Mouse (Mus musculus) embryonic facial prominence, embryonic 10.5 days (tissue): ENCODE data around the gene Olfr877. TPM values are rescaled to one million over a fixed set of nuclear protein-coding genes. Genes with fewer than 3 reads are reported as not detected.

Source experiments
- DNase-seq: peaks from one replicate; pipeline ENCODE4 v3.0.0-alpha.2; 2017; ENCODE audit warnings: low spot score
- H3K27ac ChIP-seq: fragments of 300-500 bp; sonication (generic); replicated peaks from 2 replicates; pipeline ENCODE4 v1.5.1; 2016; ENCODE audit warnings: mild to moderate bottlenecking
- H3K27me3 ChIP-seq: fragments of 300-500 bp; sonication (generic); replicated peaks from 2 replicates; pipeline ENCODE4 v1.6.1; 2016; ENCODE audit warnings: low read depth, mild to moderate bottlenecking; ENCODE audit not compliant: poor library complexity, severe bottlenecking
- H3K36me3 ChIP-seq: fragments of 300-500 bp; sonication (generic); replicated peaks from 2 replicates; pipeline ENCODE4 v1.6.1; 2016; ENCODE audit warnings: mild to moderate bottlenecking, moderate library complexity
- H3K4me1 ChIP-seq: fragments of 300-500 bp; sonication (generic); 2 replicates; pipeline ENCODE4 v1.6.1; 2016
- H3K4me3 ChIP-seq: fragments of 300-500 bp; sonication (generic); 2 replicates; pipeline ENCODE4 v1.5.1; 2016; ENCODE audit warnings: mild to moderate bottlenecking, moderate library complexity
- H3K9me3 ChIP-seq: fragments of 300-500 bp; sonication (generic); 2 replicates; pipeline ENCODE4 v1.6.1; 2016; ENCODE audit warnings: mild to moderate bottlenecking
- WGBS: fragments of 180-500 bp; shearing (Covaris S2); methylation state at CpG from one replicate; pipeline ENCODE4 v1.1.7; 2016; 5-methylcytosine and 5-hydroxymethylcytosine counted together
- polyA plus RNA-seq: library from polyadenylated mRNA; unstranded; fragments of >200 nt; fragmentation: Nextera tagmentation; extraction: Ambion mirVana; gene quantifications from 2 replicates; pipeline ENCODE4 v1.2.1, GENCODE M21; 2016

The Olfr877 gene
- not detected in 2 replicates for polyA plus RNA-seq

DNA sequence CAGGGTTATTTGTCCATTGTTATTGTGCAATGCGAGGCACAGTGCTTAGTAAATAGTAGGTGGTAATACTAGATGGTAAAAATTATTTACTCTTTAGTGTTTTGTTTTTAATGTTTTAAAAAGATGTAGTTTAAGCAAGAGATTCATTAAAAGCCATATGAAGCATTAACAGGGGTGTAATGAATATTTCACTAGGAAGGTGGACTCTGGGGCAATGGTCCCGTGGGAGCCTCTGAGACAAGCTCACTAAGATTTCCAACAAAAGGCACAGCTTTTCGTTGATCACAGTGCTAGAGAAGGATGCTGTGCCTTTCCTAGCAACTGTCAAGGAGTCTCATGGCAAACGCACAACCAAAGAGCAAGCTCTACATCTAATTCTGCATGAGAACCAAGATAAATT lies at the start of gene Olfr877:
Olfr877 (plus strand) TSS at position 301 of the 400 bp plus-strand sequence.
- Histone ChIP-seq H3K36me3 (no peaks in the 10 kb centered on the region), H3K9me3 (no peaks in the 10 kb centered on the region), H3K27ac (no peak within 1 kb of the TSS), H3K4me1 (no peaks in the 10 kb centered on the region), H3K4me3 (no peak within 1 kb of the TSS), H3K27me3 (no peaks in the 10 kb centered on the region)
- WGBS = 82% methylated on average over 4 of the region's 4 CpGs
- no peak for DNase-seq

DNA sequence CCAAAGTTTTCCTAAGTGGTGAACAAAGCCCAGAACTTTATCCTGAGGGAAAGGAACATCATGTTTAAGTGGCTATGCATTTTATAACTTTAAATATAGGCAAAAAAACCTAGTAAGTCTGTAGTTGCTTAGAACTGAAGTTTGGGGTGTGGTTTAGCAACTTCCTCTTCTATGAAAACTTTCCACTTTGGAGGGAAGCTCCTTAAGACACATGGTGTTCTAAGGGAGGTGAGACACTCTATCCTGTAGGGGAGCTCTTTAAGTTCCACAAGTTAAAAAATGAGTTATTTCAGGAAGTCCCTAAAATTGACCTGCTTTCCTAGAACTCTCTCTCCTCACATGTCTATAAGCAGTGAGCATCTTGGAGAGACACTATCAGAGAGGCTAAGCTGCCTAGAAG lies 46.8 kb upstream of the Olfr877 start:
- Histone ChIP-seq H3K4me3 (no peak overlapping the region), H3K9me3 (no peaks in the 10 kb centered on the region), H3K27ac (no peak overlapping the region), H3K27me3 (no peaks in the 10 kb centered on the region), H3K4me1 (no peaks in the 10 kb centered on the region), H3K36me3 (no peaks in the 10 kb centered on the region)
- DNase-seq = no peak

DNA sequence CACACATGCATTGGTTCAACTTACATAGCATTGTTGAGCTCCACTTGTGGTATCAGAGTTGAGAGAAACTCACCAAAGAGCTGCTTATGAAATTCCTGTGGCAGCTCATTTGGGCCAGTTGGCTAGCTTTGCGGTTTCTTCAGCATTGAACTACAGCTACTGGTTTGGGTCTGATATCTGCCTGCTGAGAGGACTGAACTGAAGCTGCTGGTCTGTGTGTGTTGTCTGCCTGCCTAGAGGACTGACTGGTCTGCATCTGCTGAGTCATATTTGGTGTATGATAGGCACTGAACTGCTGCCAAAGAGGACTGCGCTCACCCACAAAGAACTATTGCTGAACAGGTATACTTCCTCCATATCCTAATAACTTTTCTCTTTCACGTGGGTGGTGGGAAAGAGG lies 45.6 kb upstream of the Olfr877 start:
- H3K36me3 ChIP-seq = no peaks in the 10 kb centered on the region
- no peak for DNase-seq
- no peaks in the 10 kb centered on the region for H3K4me1 ChIP-seq
- no peak overlapping the region for H3K4me3 ChIP-seq
- H3K27me3 ChIP-seq = no peaks in the 10 kb centered on the region
- 90% methylated on average over 3 of the region's 3 CpGs for WGBS
- no peak overlapping the region for H3K27ac ChIP-seq
- no peaks in the 10 kb centered on the region for H3K9me3 ChIP-seq

DNA sequence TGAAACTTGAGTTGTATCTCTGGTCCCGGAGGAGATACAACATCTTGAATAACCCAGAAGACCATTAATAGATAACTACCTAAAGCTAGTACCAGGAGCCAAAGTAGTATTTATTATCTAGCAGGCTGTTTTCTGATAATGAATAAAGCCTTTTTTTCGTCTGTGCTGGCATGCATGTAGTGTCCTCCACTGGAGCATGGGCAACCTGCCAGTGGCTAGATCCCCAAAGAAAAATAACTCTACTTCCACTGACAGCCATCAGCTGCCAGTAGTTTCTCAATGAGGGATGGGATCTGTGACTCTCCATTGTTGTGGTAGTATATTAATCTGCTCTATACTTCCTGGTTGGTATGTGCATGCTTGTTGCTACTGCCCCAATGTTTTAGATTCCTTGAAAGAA lies 45.1 kb upstream of the Olfr877 start:
- no peak overlapping the region for H3K27ac ChIP-seq
- 94% methylated on average over 2 of the region's 2 CpGs for WGBS
- H3K27me3 ChIP-seq = no peaks in the 10 kb centered on the region
- no peaks in the 10 kb centered on the region for H3K4me1 ChIP-seq
- no peak for DNase-seq
- H3K36me3 ChIP-seq = no peaks in the 10 kb centered on the region
- no peaks in the 10 kb centered on the region for H3K9me3 ChIP-seq
- no peak overlapping the region for H3K4me3 ChIP-seq

DNA sequence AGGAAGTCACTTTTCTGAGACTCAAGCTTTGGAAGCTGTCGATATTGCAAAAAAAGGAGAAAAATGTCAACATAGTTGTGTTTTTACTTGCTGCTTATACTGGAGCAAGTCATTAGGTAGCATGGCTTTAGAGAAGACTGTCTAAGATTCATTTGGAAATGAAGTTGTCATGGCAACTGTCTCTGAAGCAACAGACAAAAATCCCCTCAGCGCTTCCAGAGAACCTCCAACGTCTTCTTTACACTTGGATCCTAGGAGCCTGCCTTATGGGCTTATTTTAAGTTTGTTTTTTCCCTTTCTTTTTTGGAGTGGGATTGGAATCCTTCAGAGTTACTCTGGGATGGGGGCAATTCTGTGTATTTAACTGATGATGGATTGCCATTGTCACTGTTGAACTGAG lies 39.4 kb upstream of the Olfr877 start:
- WGBS = 79% methylated on average over 3 of the region's 3 CpGs
- H3K4me1 ChIP-seq = no peaks in the 10 kb centered on the region
- H3K9me3 ChIP-seq = no peaks in the 10 kb centered on the region
- H3K27me3 ChIP-seq = no peaks in the 10 kb centered on the region
- H3K36me3 ChIP-seq = no peaks in the 10 kb centered on the region
- H3K4me3 ChIP-seq = no peak overlapping the region
- H3K27ac ChIP-seq = no peak overlapping the region
- DNase-seq = no peak

DNA sequence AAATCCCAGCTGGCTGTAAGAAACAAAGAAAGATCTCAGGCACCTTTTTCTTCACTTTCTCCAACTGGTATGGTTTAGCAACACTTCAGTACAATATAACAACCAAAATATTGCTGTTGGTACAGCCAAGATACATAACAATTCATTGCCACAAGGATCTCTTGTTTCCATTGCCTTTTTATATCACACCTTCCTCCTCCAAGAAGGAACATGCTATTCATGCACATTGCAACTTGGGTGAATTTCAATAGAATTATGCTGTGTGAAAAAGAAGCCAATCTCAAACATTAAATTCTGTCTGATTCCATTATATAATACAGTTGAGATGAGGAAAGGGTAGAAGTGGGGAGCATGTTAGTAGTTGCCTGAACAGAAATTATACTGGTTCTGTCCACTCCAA lies 24.2 kb upstream of the Olfr877 start:
- Histone ChIP-seq H3K9me3 (no peaks in the 10 kb centered on the region), H3K4me3 (no peak overlapping the region), H3K36me3 (no peaks in the 10 kb centered on the region), H3K4me1 (no peaks in the 10 kb centered on the region), H3K27ac (no peak overlapping the region), H3K27me3 (no peaks in the 10 kb centered on the region)
- no peak for DNase-seq

DNA sequence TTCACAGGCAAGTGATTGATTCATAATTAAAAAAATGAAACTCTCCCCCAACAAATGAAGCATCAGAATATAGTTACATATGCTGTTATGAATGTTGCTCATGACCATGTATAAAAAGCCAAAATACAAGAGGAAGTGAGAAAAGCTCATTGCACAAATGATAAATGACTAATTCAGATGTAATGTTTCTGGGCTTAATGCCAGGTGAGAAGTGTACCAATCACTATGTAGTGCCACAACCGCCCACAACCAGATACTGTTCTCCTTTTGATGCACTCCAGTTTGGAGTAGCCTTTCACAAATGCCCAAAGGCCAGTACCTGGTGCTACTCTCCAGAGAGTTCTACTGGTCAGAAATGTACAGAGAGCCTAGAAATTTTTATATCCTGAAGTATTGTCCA lies 20.7 kb upstream of the Olfr877 start:
- Histone ChIP-seq H3K36me3 (no peaks in the 10 kb centered on the region), H3K27ac (no peak overlapping the region), H3K27me3 (no peaks in the 10 kb centered on the region), H3K4me3 (no peak overlapping the region), H3K9me3 (no peaks in the 10 kb centered on the region), H3K4me1 (no peaks in the 10 kb centered on the region)
- DNase-seq = no peak
- 85% methylated on average over 1 of the region's 1 CpGs for WGBS

DNA sequence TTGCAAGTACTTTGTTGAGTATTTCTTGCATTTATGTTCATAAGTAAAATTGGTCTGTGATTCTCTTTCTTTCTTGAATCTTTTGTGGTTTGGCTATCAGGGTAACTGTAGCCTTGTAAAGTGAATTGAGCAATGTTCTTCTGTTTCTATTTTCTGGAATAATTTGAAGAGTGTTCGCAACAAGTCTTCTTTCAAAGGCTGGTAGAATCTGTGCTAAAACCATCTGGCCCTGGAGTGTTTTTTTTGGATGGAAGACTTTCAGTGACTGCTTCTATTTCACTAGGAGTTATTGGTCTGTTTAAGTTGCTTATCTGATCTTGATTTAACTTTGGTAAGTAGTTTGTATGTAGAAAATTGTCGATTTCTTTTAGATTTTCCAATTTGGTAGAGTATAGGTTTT lies 4.8 kb upstream of the Olfr877 start:
- DNase-seq = no peak
- Histone ChIP-seq H3K9me3 (no peaks in the 10 kb centered on the region), H3K4me3 (no peak overlapping the region), H3K36me3 (no peaks in the 10 kb centered on the region), H3K4me1 (no peaks in the 10 kb centered on the region), H3K27ac (no peak overlapping the region), H3K27me3 (no peaks in the 10 kb centered on the region)
- 84% methylated on average over 2 of the region's 2 CpGs for WGBS

DNA sequence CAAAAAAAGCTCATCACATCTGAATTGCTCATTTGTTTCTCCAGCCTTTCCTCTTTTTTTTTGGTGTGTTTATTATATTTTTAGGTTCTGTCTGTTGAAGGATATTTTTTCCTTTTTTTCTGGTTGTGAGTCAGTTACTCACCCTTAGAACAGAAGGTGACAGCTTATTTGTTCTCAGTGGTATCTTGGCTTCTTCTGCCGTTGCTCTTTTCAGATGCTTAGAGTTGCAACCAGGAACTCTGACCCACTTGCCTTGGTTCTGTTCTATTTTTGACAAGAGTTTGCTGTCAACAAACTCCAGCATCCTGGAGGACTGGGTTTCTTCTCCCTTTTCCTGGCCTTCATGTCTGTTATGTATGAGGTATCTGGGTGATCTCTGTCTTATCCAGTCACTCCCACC lies 9.3 kb downstream of the Olfr877 start:
- no peaks in the 10 kb centered on the region for H3K4me1 ChIP-seq
- H3K9me3 ChIP-seq = no peaks in the 10 kb centered on the region
- no peak overlapping the region for H3K27ac ChIP-seq
- no peak overlapping the region for H3K4me3 ChIP-seq
- H3K36me3 ChIP-seq = no peaks in the 10 kb centered on the region
- no peaks in the 10 kb centered on the region for H3K27me3 ChIP-seq
- WGBS = 85% methylated on average over 1 of the region's 1 CpGs
- no peak for DNase-seq

DNA sequence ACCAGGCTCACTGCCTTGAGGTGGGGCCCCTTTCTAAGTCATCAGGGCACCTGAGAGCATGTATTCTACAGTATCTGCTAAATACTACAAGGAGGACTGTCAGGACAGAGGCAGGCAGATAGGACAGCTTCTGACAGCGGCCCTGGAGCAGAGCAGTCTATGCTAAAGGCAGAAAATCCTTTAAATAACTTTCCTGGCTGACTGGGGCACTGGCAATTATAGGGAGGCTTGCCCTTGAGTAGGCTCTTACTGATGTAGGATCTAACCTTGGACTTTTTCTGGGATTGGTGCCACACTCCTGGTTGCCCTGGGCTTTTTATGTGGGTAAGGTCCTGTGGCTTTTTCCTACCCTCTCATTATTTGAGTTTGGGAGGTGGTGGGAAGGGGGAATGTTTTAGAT lies 16.2 kb downstream of the Olfr877 start:
- Histone ChIP-seq H3K27me3 (no peaks in the 10 kb centered on the region), H3K36me3 (no peaks in the 10 kb centered on the region)

DNA sequence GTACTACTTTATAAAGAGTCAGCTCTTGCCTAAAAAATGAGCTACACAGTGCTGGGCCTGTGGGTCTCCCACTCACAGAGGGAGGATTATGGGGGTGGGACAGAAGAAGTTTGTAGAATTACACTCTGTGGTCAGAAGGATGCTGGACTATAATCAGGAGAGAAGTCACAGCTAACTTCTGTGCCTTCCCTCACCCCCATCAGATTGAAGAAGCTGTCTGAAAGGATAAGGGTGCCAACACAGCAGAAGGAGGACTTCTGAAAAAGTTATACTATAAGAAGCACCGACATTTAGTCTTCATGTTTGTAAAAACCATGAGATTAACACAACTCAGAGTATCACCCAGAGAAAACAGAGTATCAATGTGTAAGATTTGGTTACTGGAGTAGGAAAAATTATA lies 17.0 kb downstream of the Olfr877 start:
- no peaks in the 10 kb centered on the region for H3K9me3 ChIP-seq
- no peaks in the 10 kb centered on the region for H3K4me1 ChIP-seq
- no peaks in the 10 kb centered on the region for H3K36me3 ChIP-seq
- no peak for DNase-seq
- no peak overlapping the region for H3K27ac ChIP-seq
- H3K27me3 ChIP-seq = no peaks in the 10 kb centered on the region
- 80% methylated on average over 1 of the region's 1 CpGs for WGBS
- H3K4me3 ChIP-seq = no peak overlapping the region

More for the DNA sequence above, 16.2 kb downstream of the Olfr877 start:
- Histone ChIP-seq H3K9me3 (no peaks in the 10 kb centered on the region), H3K4me1 (no peaks in the 10 kb centered on the region), H3K4me3 (no peak overlapping the region), H3K27ac (no peak overlapping the region)
- DNase-seq = no peak
- WGBS = 65% methylated on average over 1 of the region's 1 CpGs

DNA sequence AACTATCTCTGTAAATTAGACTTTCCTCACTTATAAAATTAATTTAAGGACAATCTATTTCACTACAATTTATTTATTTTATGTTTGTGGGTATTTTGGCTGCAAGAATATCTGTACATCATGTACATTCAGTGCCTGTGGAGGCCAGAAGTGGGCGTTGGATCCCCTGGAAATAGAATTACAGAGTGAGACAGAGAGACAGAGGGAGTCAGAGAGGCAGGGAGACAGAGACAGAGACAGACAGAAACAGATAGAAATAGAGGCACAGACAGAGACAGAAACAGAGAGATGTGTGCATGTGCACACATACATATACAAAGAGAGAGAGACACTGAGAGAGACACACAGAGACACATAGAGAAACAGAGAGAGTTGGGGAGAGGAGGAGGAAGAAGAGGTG lies 17.5 kb downstream of the Olfr877 start:
- no peaks in the 10 kb centered on the region for H3K4me1 ChIP-seq
- no peak overlapping the region for H3K4me3 ChIP-seq
- 73% methylated on average over 1 of the region's 1 CpGs for WGBS
- H3K36me3 ChIP-seq = no peaks in the 10 kb centered on the region
- no peaks in the 10 kb centered on the region for H3K27me3 ChIP-seq
- no peak for DNase-seq
- H3K9me3 ChIP-seq = no peaks in the 10 kb centered on the region
- no peak overlapping the region for H3K27ac ChIP-seq

DNA sequence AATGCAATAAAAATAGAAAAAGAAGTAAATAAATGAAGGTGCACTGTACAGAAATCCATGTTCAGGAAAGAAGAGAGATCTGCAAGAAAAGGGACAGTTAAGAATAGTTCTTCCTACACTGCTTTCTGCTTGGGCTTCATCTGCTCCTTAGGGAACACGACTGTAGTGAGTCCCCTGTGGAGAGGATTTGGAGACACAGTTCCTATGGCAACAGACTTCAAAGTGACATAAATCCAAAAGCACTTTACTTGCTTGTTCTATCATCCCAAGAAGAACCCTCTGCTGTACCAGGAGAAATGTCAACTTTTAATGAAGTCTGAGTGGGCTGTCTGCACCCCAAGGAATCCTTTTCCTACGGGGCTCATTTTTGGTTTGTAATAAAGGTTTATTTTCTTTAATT lies 36.9 kb downstream of the Olfr877 start:
- WGBS = 36% methylated on average over 2 of the region's 2 CpGs

DNA sequence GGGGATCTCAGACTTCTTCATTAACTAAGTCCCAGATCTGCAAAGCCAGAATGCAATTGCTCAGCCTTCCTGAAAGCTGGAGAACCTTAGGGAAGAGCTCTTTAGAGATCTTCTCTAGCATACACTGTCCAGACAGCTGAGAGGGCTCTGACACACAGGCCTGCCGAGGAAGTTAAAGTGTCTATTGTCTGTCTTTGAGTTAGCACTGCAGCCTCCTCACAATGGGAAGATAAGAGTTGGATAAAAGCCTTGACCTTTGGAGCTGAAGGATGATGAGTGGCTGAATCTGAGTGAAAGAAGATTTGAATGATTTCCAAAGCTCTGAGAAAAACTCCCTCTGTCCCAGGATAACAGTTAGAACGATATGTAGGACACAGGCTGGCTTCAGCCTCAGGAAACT lies 42.6 kb downstream of the Olfr877 start, which contains the start of gene Olfr145:
Olfr145 (plus strand) TSS at position 64 of the 400 bp plus-strand sequence.
- no peaks in the 10 kb centered on the region for H3K4me1 ChIP-seq
- no peaks in the 10 kb centered on the region for H3K36me3 ChIP-seq
- no peak within 1 kb of the TSS for H3K27ac ChIP-seq
- no peak for DNase-seq
- WGBS = 54% methylated on average over 2 of the region's 2 CpGs
- H3K27me3 ChIP-seq = no peaks in the 10 kb centered on the region
- no peaks in the 10 kb centered on the region for H3K9me3 ChIP-seq
- no peak within 1 kb of the TSS for H3K4me3 ChIP-seq

More for the DNA sequence above, 36.9 kb downstream of the Olfr877 start:
- H3K4me3 ChIP-seq = no peak overlapping the region
- DNase-seq = no peak
- H3K27ac ChIP-seq = no peak overlapping the region
- H3K4me1 ChIP-seq = no peaks in the 10 kb centered on the region
- H3K27me3 ChIP-seq = no peaks in the 10 kb centered on the region
- H3K36me3 ChIP-seq = no peaks in the 10 kb centered on the region
- no peaks in the 10 kb centered on the region for H3K9me3 ChIP-seq
